Mouse (Mus musculus) spleen, adult 12 weeks (tissue): Measurements from ENCODE around the gene Evc.

Experiments used
- DNase-seq: peaks from one replicate; pipeline ENCODE4 v3.0.0; 2022; ENCODE audit warnings: low spot score

The Evc gene

DNA sequence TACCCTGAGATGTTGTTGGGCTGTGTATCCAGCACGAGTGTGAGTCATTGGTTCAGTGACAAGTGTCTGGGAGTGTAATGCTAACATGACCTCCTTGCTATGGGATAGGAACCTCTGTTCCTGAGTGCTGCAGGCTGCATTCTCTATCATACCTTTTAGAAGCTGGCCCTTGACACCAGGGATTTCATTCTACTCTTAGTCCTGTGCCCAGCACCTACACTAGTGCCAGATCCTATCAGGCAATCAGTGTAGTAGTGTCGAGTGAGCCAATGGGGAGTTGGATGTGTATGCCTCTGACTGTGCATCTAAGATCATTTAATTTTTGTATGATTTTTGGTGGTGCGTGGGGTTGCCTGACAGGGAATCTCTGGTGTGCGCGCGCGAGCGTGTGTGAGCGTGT, 95.5 kb downstream of the Evc start:
- no peak for DNase-seq

DNA sequence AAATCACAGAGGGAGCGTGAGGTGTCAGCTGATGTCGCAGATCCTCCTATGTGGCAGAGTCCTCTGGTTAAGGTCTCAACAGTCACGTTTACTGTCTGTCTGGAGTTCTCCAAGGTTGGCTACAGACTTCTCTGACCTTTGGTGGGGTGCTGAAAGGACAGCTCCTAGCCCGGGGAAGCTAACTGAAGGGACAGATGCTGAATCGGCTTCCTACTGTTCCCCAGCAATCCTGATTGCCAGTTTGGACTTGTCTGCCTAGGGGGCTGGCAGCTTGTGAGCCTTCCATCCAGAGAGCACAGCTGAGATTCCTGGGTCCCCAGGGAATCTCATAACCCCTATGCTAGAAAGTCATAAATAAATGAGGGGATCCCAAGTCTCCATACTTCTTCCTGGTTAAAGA, 96.1 kb downstream of the Evc start:
- no peak for DNase-seq
